Mouse (Mus musculus) lung, adult 2 months (tissue): Measurements from ENCODE around the gene Olfr2.

Experiments used
- CTCF ChIP-seq: fragments of 200-500 bp; IDR thresholded peaks from 2 replicates; pipeline ENCODE4 v1.5.1; 2011; ENCODE audit warnings: mild to moderate bottlenecking, low read length, control low read depth; ENCODE audit not compliant: insufficient read depth
- POLR2A ChIP-seq: fragments of 200-500 bp; IDR thresholded peaks from 2 replicates; pipeline ENCODE4 v1.6.1; 2011; ENCODE audit warnings: low read depth, mild to moderate bottlenecking, control low read depth, low read length, borderline replicate concordance; ENCODE audit errors: extremely low read depth

GRCm38 (mm10) chr7:107004169-107004568 is 1.7 kb downstream of the Olfr2 start:
- TF ChIP-seq CTCF (no peak), POLR2A (no peak)
